ENCODE assay signal across 19 mouse cellular contexts in genomic region chr2:52978796-52979195, GRCm38 (mm10).
DNase-seq lines count a peak whose midpoint lies in the region; ATAC-seq lines count a peak whose summit lies in the region.
"Had no signal": no experiment of that assay in that cellular context is flagged by ENCODE, and none has a peak within 500 bp of the region (broad histone marks: within the 10 kb centered on the region; RNA-seq: fewer than 3 reads in every experiment).

No protein-coding gene starts in this region.

- 83% methylated on average over 2 of the region's 2 CpGs for WGBS in heart, embryonic 10.5 days
- 83% methylated on average over 2 of the region's 2 CpGs for WGBS in heart, embryonic 11.5 days (ENCODE audit: insufficient replicate concordance)
- 63% methylated on average over 2 of the region's 2 CpGs for WGBS in kidney, embryonic 16.5 days
- 56% methylated on average over 2 of the region's 2 CpGs for WGBS in limb, embryonic 12.5 days
- WGBS in limb, embryonic 10.5 days = 87% methylated on average over 2 of the region's 2 CpGs

- H3K9me3 ChIP-seq in heart, embryonic 10.5 days = no peaks in the 10 kb centered on the region
- H3K9me3 ChIP-seq in heart, embryonic 11.5 days (replicated peaks; ENCODE audit: control insufficient read depth, low read length) = no peaks in the 10 kb centered on the region
- H3K9me3 ChIP-seq in kidney, embryonic 16.5 days (ENCODE audit: low read length) = no peaks in the 10 kb centered on the region
- no peaks in the 10 kb centered on the region for H3K9me3 ChIP-seq in limb, embryonic 12.5 days
- no peaks in the 10 kb centered on the region for H3K9me3 ChIP-seq in limb, embryonic 10.5 days (replicated peaks)
- H3K9me3 ChIP-seq: embryonic facial prominence, embryonic 13.5 days; forebrain, embryonic 10.5 days; hindbrain, embryonic 12.5 days had no signal

- DNase-seq in heart, embryonic 10.5 days (ENCODE audit: low spot score) = peak; percentile 5
- DNase-seq in kidney, adult 18-20 months = no peak
- no peak for DNase-seq in limb, embryonic 10.5 days (ENCODE audit: low spot score)
- DNase-seq in Muller cell, postnatal 12 days (ENCODE audit: inconsistent ontology term) = no peak
- DNase-seq: adrenal gland, adult 8-10 months; cerebellum, adult 11 months; cerebellum, adult 8-10 months; cerebellum, postnatal 25 days; gastrocnemius, postnatal 25 days; heart, postnatal 10 days; heart, postnatal 4 days had no signal

- peaks cover 4% of the 10 kb centered on the region; the same call in 1 of the 2 replicates for H3K4me1 ChIP-seq in heart, embryonic 10.5 days
- 0 out of 2 replicates have a peak, but pooled peaks cover 3% of the 10 kb centered on the region for H3K4me1 ChIP-seq in heart, embryonic 11.5 days (ENCODE audit: control insufficient read depth, insufficient read depth, low read length)
- H3K4me1 ChIP-seq in kidney, embryonic 16.5 days (ENCODE audit: insufficient read depth, low read length) = peaks cover 53% of the 10 kb centered on the region
- peaks cover 62% of the 10 kb centered on the region for H3K4me1 ChIP-seq in limb, embryonic 12.5 days (replicated peaks)
- peaks cover 48% of the 10 kb centered on the region for H3K4me1 ChIP-seq in limb, embryonic 10.5 days

- H3K9ac ChIP-seq in heart, embryonic 11.5 days (ENCODE audit: low read depth, low read length) = no peak overlapping the region
- H3K9ac ChIP-seq in kidney, embryonic 16.5 days (replicated peaks; ENCODE audit: low read length) = no peak overlapping the region
- no peak overlapping the region for H3K9ac ChIP-seq in limb, embryonic 12.5 days (replicated peaks)
- H3K9ac ChIP-seq: embryonic facial prominence, embryonic 13.5 days; hindbrain, embryonic 12.5 days had no signal

- H3K36me3 ChIP-seq in heart, embryonic 10.5 days = no peaks in the 10 kb centered on the region
- H3K36me3 ChIP-seq in heart, embryonic 11.5 days (ENCODE audit: control insufficient read depth, insufficient read depth, low read length) = no peaks in the 10 kb centered on the region
- H3K36me3 ChIP-seq in kidney, embryonic 16.5 days (ENCODE audit: insufficient read depth, low read length) = no peaks in the 10 kb centered on the region
- H3K36me3 ChIP-seq in limb, embryonic 12.5 days = no peaks in the 10 kb centered on the region
- no peaks in the 10 kb centered on the region for H3K36me3 ChIP-seq in limb, embryonic 10.5 days
- H3K36me3 ChIP-seq: embryonic facial prominence, embryonic 13.5 days; forebrain, embryonic 10.5 days; hindbrain, embryonic 12.5 days had no signal

- H3K27me3 ChIP-seq in heart, embryonic 10.5 days (ENCODE audit: insufficient read depth, poor library complexity, severe bottlenecking) = no peaks in the 10 kb centered on the region
- H3K27me3 ChIP-seq in heart, embryonic 11.5 days (ENCODE audit: control insufficient read depth, insufficient read depth, low read length) = no peaks in the 10 kb centered on the region
- no peaks in the 10 kb centered on the region for H3K27me3 ChIP-seq in kidney, embryonic 16.5 days (ENCODE audit: insufficient read depth, low read length)
- no peaks in the 10 kb centered on the region for H3K27me3 ChIP-seq in limb, embryonic 12.5 days
- H3K27me3 ChIP-seq in limb, embryonic 10.5 days (ENCODE audit: low read depth, poor library complexity, severe bottlenecking) = no peaks in the 10 kb centered on the region
- H3K27me3 ChIP-seq: embryonic facial prominence, embryonic 13.5 days; hindbrain, embryonic 12.5 days had no signal

- ATAC-seq in heart, embryonic 11.5 days (replicated peaks; ENCODE audit: insufficient number of reproducible peaks, low FRiP score, low TSS enrichment) = no peak
- ATAC-seq in kidney, embryonic 16.5 days (ENCODE audit: low FRiP score, low TSS enrichment) = no peak
- no peak for ATAC-seq in limb, embryonic 12.5 days (ENCODE audit: insufficient number of reproducible peaks, insufficient read depth, low FRiP score, low TSS enrichment, low read depth)
- ATAC-seq: inflammation-experienced regulatory T-cells, adult 6 months had no signal

- H3K4me3 ChIP-seq in heart, embryonic 10.5 days = no peak overlapping the region
- no peak overlapping the region for H3K4me3 ChIP-seq in heart, embryonic 11.5 days (ENCODE audit: low read depth, low read length)
- no peak overlapping the region for H3K4me3 ChIP-seq in kidney, embryonic 16.5 days (ENCODE audit: low read length)
- H3K4me3 ChIP-seq in limb, embryonic 12.5 days (replicated peaks) = no peak overlapping the region
- H3K4me3 ChIP-seq in limb, embryonic 10.5 days = no peak overlapping the region
- H3K4me3 ChIP-seq: embryonic facial prominence, embryonic 13.5 days; erythroblast, embryonic 14.5 days; forebrain, embryonic 10.5 days; hindbrain, embryonic 12.5 days had no signal

- H3K4me2 ChIP-seq in heart, embryonic 11.5 days = no peak overlapping the region
- no peak overlapping the region for H3K4me2 ChIP-seq in kidney, embryonic 16.5 days (replicated peaks; ENCODE audit: low read depth, low read length)
- no peak overlapping the region for H3K4me2 ChIP-seq in limb, embryonic 12.5 days
- H3K4me2 ChIP-seq: embryonic facial prominence, embryonic 13.5 days; hindbrain, embryonic 12.5 days had no signal

- no peak overlapping the region for H3K27ac ChIP-seq in heart, embryonic 10.5 days
- H3K27ac ChIP-seq in heart, embryonic 11.5 days (ENCODE audit: low read depth, low read length) = no peak overlapping the region
- H3K27ac ChIP-seq in kidney, embryonic 16.5 days (ENCODE audit: low read length) = peak overlapping the region; percentile 56
- peak overlapping the region; percentile 71 for H3K27ac ChIP-seq in limb, embryonic 12.5 days
- no peak overlapping the region for H3K27ac ChIP-seq in limb, embryonic 10.5 days
- H3K27ac ChIP-seq: forebrain, embryonic 10.5 days had no signal

Comparison
In these comparisons a context has a peak if more than half of its experiments do, and no peak if none do; other contexts are left out.
1. H3K27ac ChIP-seq: peak in kidney, embryonic 16.5 days (single experiment) and limb, embryonic 12.5 days (single experiment); none in heart, embryonic 10.5 days (single experiment), heart, embryonic 11.5 days (single experiment) and limb, embryonic 10.5 days (single experiment).